ENCODE assay signal across 18 mouse cellular contexts in genomic region chr4:46842596-46842995, GRCm38 (mm10).
A peak's percentile ranks its signal among the peaks of the same experiment; 100 is the strongest.
DNase-seq lines count a peak whose midpoint lies in the region; ATAC-seq and TF ChIP-seq lines count a peak whose summit lies in the region.
"Had no signal": no experiment of that assay in that cellular context is flagged by ENCODE, and none has a peak within 500 bp of the region (broad histone marks: within the 10 kb centered on the region; RNA-seq: fewer than 3 reads in every experiment).

No protein-coding gene starts in this region.

- ATAC-seq in frontal cortex, adult (ENCODE audit: low TSS enrichment) = peak; percentile 50; the same call in 1 of the 2 replicates
- ATAC-seq: forebrain, embryonic 13.5 days; forebrain, embryonic 15.5 days; forebrain, postnatal 0 days had no signal

- peak overlapping the region; percentile 50 for H3K27ac ChIP-seq in layer of hippocampus, adult 2 months
- H3K27ac ChIP-seq: embryonic facial prominence, embryonic 10.5 days; embryonic facial prominence, embryonic 12.5 days; forebrain, embryonic 13.5 days; forebrain, embryonic 15.5 days had no signal

- DNase-seq in frontal cortex, postnatal 36 days (ENCODE audit: low spot score in 2 of 2) = no peak
- DNase-seq in layer of hippocampus, adult 2 months (ENCODE audit: low spot score in 2 of 2) = no peak
- DNase-seq in layer of hippocampus, postnatal 25 days (ENCODE audit: extremely low spot score in 1 of 2, low spot score in 1 of 2) = no peak
- peak; percentile 43 for DNase-seq in 3134 (ENCODE audit: extremely low read depth, insufficient read length, low spot score)
- DNase-seq in ovary, postnatal 14 days (ENCODE audit: low spot score) = no peak
- DNase-seq: adrenal gland, adult 2 months; adrenal gland, postnatal 10 days; adrenal gland, postnatal 25 days; cerebellum, adult 11-12 months; cerebellum, adult 9-10 months; cerebellum, postnatal 10 days; cerebellum, postnatal 25 days; forebrain, postnatal 0 days had no signal

- no peak overlapping the region for H3K4me3 ChIP-seq in layer of hippocampus, adult 2 months
- H3K4me3 ChIP-seq: embryonic facial prominence, embryonic 10.5 days; embryonic facial prominence, embryonic 12.5 days; forebrain, embryonic 13.5 days; forebrain, embryonic 15.5 days had no signal

- TF ChIP-seq CTCF in layer of hippocampus, adult 2 months (conservative IDR thresholded peaks at IDR 0.05) = 0 out of 2 replicates have a peak, but pooled peaks have one; percentile 14
